Mouse (Mus musculus): Measurements from ENCODE around the gene Mrpl41. TPM values are rescaled to one million over a fixed set of nuclear protein-coding genes. Genes with fewer than 3 reads are reported as not detected.
A peak's percentile ranks its signal among the peaks of the same experiment; 100 is the strongest.

The Mrpl41 gene
- total and polyA plus RNA-seq, 2 experiments from 2014 or later = 69.5 to 194 TPM

- Histone ChIP-seq H3K4me3 (ENCODE audit: low read depth, low read length) (peak within 1 kb of the TSS; percentile 67), H3K4me2 (ENCODE audit: low read depth, low read length) (peak within 1 kb of the TSS; percentile 93), H3K27me3 (ENCODE audit: control insufficient read depth, insufficient read depth, low read length) (no peaks in the 10 kb centered on the region), H3K27ac (ENCODE audit: low read depth) (0 out of 2 replicates have a peak within 1 kb of the TSS, but pooled peaks have one; percentile 13), H3K36me3 (replicated peaks; ENCODE audit: control insufficient read depth, insufficient read depth, low read length) (no peaks in the 10 kb centered on the region), H3K9ac (replicated peaks; ENCODE audit: low read depth, low read length) (peak within 1 kb of the TSS; percentile 68), H3K9me3 (replicated peaks; ENCODE audit: control insufficient read depth, low read length) (no peaks in the 10 kb centered on the region), H3K4me1 (ENCODE audit: control insufficient read depth, insufficient read depth) (0 out of 2 replicates have a peak, but pooled peaks cover 6% of the 10 kb centered on the region)
- TF ChIP-seq CTCF (IDR thresholded peaks at IDR 0.05; ENCODE audit: low read depth) (peak; percentile 32), EP300 (IDR thresholded peaks at IDR 0.05; ENCODE audit: low read depth) (no peak)
- WGBS = under 1% methylated on average over 29 of the region's 49 CpGs
- DNase-seq (ENCODE audit: low spot score) = peak; percentile 88
- ATAC-seq (ENCODE audit: insufficient read depth, low read depth) = peak; percentile 95
Measured at GRCm38 (mm10) chr2:24935057-24935796, 39.7 kb downstream of the Mrpl41 start, which contains the start of gene Arrdc1. Arrdc1 (minus strand) TSS chr2:24935252.

GRCm38 (mm10) chr2:24934441-24934963 is 40.4 kb downstream of the Mrpl41 start:
- 10% methylated on average over 19 of the region's 19 CpGs for WGBS
- peak overlapping the region; percentile 67 for H3K4me3 ChIP-seq (ENCODE audit: low read depth, low read length)

DNA sequence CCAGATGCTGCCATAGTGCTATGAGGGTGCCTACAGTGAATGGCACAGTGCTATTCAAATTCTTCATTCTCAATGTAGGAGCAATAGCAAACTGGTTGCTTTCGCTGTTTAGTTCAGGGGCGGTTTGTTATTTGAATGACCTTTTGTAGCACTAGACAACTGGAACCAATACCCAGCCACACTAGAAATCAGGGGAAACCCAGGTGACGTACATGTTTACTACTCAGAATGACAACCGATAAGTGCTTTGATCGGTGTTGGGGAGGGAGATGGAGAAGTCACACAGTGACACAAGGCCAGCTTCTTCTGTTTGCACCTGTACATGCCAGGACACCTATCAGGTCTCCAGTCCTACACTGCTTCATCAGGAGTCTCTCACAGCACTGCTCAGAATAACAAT is 45.3 kb downstream of the Mrpl41 start:
- 88% methylated on average over 5 of the region's 5 CpGs for WGBS
- Histone ChIP-seq H3K9me3 (replicated peaks; ENCODE audit: control insufficient read depth, low read length) (no peaks in the 10 kb centered on the region), H3K27ac (ENCODE audit: low read depth) (no peak overlapping the region), H3K36me3 (replicated peaks; ENCODE audit: control insufficient read depth, insufficient read depth, low read length) (no peaks in the 10 kb centered on the region), H3K4me3 (ENCODE audit: low read depth, low read length) (no peak overlapping the region), H3K4me1 (ENCODE audit: control insufficient read depth, insufficient read depth) (0 out of 2 replicates have a peak, but pooled peaks cover 6% of the 10 kb centered on the region), H3K27me3 (ENCODE audit: control insufficient read depth, insufficient read depth, low read length) (no peaks in the 10 kb centered on the region), H3K4me2 (ENCODE audit: low read depth, low read length) (no peak overlapping the region), H3K9ac (replicated peaks; ENCODE audit: low read depth, low read length) (no peak overlapping the region)
- ATAC-seq (ENCODE audit: insufficient read depth, low read depth) (no peak), DNase-seq (ENCODE audit: low spot score) (no peak)
- TF ChIP-seq EP300 (IDR thresholded peaks at IDR 0.05; ENCODE audit: low read depth) = no peak

More at GRCm38 (mm10) chr2:24934441-24934963, 40.4 kb downstream of the Mrpl41 start:
- H3K27ac ChIP-seq (ENCODE audit: low read depth) = 0 out of 2 replicates have a peak overlapping the region, but pooled peaks have one; percentile 13
- DNase-seq (ENCODE audit: low spot score) (no peak), ATAC-seq (ENCODE audit: insufficient read depth, low read depth) (peak; percentile 42)
- peak overlapping the region; percentile 68 for H3K9ac ChIP-seq (replicated peaks; ENCODE audit: low read depth, low read length)
- H3K4me2 ChIP-seq (ENCODE audit: low read depth, low read length) = peak overlapping the region; percentile 93
- 0 out of 2 replicates have a peak, but pooled peaks cover 6% of the 10 kb centered on the region for H3K4me1 ChIP-seq (ENCODE audit: control insufficient read depth, insufficient read depth)
- H3K9me3 ChIP-seq (replicated peaks; ENCODE audit: control insufficient read depth, low read length) = no peaks in the 10 kb centered on the region
- TF ChIP-seq EP300 (IDR thresholded peaks at IDR 0.05; ENCODE audit: low read depth) = no peak
- no peak for TF ChIP-seq CTCF (IDR thresholded peaks at IDR 0.05; ENCODE audit: low read depth)
- no peaks in the 10 kb centered on the region for H3K36me3 ChIP-seq (replicated peaks; ENCODE audit: control insufficient read depth, insufficient read depth, low read length)
- H3K27me3 ChIP-seq (ENCODE audit: control insufficient read depth, insufficient read depth, low read length) = no peaks in the 10 kb centered on the region

DNA sequence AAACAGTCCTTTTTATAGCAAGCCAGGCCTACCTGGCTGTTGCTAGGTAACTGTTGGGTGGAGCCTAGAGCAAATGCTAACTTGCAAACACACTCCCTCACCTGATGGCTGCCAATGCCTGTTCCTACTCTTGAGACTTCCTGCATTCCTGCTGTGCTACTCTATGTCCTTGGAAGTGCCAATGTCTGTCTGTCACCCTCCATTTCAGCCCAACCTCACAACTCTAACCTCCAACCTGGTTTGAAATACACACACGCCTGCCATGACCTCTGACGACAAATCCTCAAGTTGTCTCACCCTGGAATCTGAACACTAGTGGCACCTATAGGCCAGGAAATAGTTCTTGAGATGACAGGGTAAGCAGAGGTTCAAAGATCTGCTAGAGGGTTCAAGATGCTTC is 45.8 kb downstream of the Mrpl41 start:
- H3K4me2 ChIP-seq (ENCODE audit: low read depth, low read length) = no peak overlapping the region
- H3K4me3 ChIP-seq (ENCODE audit: low read depth, low read length) = no peak overlapping the region
- H3K9ac ChIP-seq (replicated peaks; ENCODE audit: low read depth, low read length) = no peak overlapping the region
- H3K36me3 ChIP-seq (replicated peaks; ENCODE audit: control insufficient read depth, insufficient read depth, low read length) = no peaks in the 10 kb centered on the region
- H3K27ac ChIP-seq (ENCODE audit: low read depth) = no peak overlapping the region
- H3K4me1 ChIP-seq (ENCODE audit: control insufficient read depth, insufficient read depth) = 0 out of 2 replicates have a peak, but pooled peaks cover 2% of the 10 kb centered on the region
- ATAC-seq (ENCODE audit: insufficient read depth, low read depth) (no peak), DNase-seq (ENCODE audit: low spot score) (no peak)
- H3K9me3 ChIP-seq (replicated peaks; ENCODE audit: control insufficient read depth, low read length) = no peaks in the 10 kb centered on the region
- WGBS = 57% methylated on average over 2 of the region's 2 CpGs
- no peak for TF ChIP-seq EP300 (IDR thresholded peaks at IDR 0.05; ENCODE audit: low read depth)
- no peaks in the 10 kb centered on the region for H3K27me3 ChIP-seq (ENCODE audit: control insufficient read depth, insufficient read depth, low read length)

DNA sequence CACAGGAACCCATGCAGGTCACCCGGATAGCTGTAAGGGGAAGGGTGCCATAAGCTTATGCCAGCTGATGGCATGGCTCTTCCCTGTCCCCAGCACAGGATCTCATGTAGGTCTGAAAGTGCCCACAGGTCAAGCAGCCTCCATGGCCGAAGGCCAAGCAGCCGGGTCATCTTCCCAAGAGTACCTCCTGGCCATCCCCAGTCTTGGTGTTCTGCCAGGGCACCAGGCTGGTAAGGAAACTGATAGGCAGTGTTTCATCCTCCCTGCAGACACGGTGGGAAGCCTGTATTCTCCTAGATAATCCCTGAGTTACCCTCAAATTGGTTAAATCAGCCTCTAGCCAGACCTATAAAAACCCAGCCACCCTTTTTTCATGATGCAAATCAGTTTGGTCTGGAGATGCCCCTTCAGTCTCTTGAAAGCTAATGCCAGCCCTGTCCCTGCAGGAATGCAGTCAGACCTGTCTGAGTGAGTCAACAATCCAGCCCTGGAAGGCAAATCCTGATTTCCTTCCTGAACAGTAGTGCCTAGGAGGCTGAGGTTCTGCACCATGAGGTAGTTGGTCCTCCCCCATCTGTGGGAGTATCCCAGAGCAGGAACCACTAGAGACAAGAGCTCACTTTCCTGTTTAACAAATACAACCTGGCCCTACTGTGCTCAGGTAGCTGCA is 47.0 kb downstream of the Mrpl41 start:
- 62% methylated on average over 4 of the region's 4 CpGs for WGBS
- Histone ChIP-seq H3K27ac (ENCODE audit: low read depth) (peak overlapping the region; percentile 3; the same call in 1 of the 2 replicates), H3K9me3 (replicated peaks; ENCODE audit: control insufficient read depth, low read length) (no peaks in the 10 kb centered on the region), H3K9ac (replicated peaks; ENCODE audit: low read depth, low read length) (no peak overlapping the region), H3K36me3 (replicated peaks; ENCODE audit: control insufficient read depth, insufficient read depth, low read length) (no peaks in the 10 kb centered on the region), H3K4me2 (ENCODE audit: low read depth, low read length) (no peak overlapping the region), H3K4me3 (ENCODE audit: low read depth, low read length) (no peak overlapping the region), H3K4me1 (ENCODE audit: control insufficient read depth, insufficient read depth) (no peaks in the 10 kb centered on the region), H3K27me3 (ENCODE audit: control insufficient read depth, insufficient read depth, low read length) (no peaks in the 10 kb centered on the region)
- ATAC-seq (ENCODE audit: insufficient read depth, low read depth) (no peak), DNase-seq (ENCODE audit: low spot score) (no peak)
- no peak for TF ChIP-seq CTCF (IDR thresholded peaks at IDR 0.05; ENCODE audit: low read depth)
- TF ChIP-seq EP300 (IDR thresholded peaks at IDR 0.05; ENCODE audit: low read depth) = no peak

Measured in heart, postnatal 0 days (tissue).